Mouse (Mus musculus) v-Abl transformed pro-B cells (cell line): ENCODE data around the gene Map3k20.

Experiments
- in situ Hi-C, 2 experiments: fragments of 400-800 bp; cut with MboI; formaldehyde crosslinking; loops; one replicate each; pipeline ENCODE4 v1.15.1; 2025; ENCODE audit not compliant: unreplicated experiment in 2 of 2

The Map3k20 gene

GRCm38 (mm10) chr2:72285256-72285887 is at the start of gene Map3k20:
Map3k20 (plus strand) TSS chr2:72285637.
- in situ Hi-C loops, result loop anchor here in 1 of 2 experiments (25.0 kb wide), 2 partner anchors 652 to 777 kb away; no protein-coding TSS in a partner anchor

DNA sequence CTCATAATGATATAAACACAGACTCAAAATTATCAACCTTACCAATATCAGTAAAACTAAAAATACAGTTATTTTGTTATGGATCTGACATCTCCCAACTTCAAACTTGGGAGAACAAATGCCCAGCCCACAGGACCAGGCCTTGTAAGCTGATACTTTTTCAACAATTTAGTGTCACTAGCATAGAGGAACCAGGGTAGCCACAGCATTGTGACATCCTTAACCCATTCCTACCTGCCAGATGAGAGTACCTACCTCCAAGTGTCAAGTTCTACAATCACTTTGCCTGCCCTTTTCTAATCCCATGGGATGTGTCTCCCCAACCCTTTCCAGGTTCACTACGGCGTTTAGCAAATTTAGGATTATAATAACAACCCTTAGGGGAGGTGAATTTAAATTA is 47.0 kb upstream of the Map3k20 start:
- in situ Hi-C loops, result loop anchor here (10.0 kb wide), 1 partner anchor 1166 kb away; no protein-coding TSS in a partner anchor

GRCm38 (mm10) chr2:72238925-72239324 is 46.5 kb upstream of the Map3k20 start:
- in situ Hi-C loops, result loop anchor here (10.0 kb wide), 1 partner anchor 1166 kb away; no protein-coding TSS in a partner anchor

GRCm38 (mm10) chr2:72239456-72239855 is 46.0 kb upstream of the Map3k20 start:
- in situ Hi-C loops, result loop anchor here (10.0 kb wide), 1 partner anchor 1165 kb away; no protein-coding TSS in a partner anchor

- in situ Hi-C loops, result loop anchor here (5.0 to 10.0 kb wide), 3 partner anchors 845 to 1187 kb away; no protein-coding TSS in a partner anchor
Measured at GRCm38 (mm10) chr2:72239993-72240392, 45.4 kb upstream of the Map3k20 start.

GRCm38 (mm10) chr2:72240691-72241090 is 44.7 kb upstream of the Map3k20 start:
- in situ Hi-C loops, result loop anchor here (5.0 to 10.0 kb wide), 2 partner anchors 844 to 1187 kb away; no protein-coding TSS in a partner anchor

GRCm38 (mm10) chr2:72241714-72242472 is 43.5 kb upstream of the Map3k20 start:
- in situ Hi-C loops, result loop anchor here (5.0 to 10.0 kb wide), 2 partner anchors 843 to 1185 kb away; no protein-coding TSS in a partner anchor

- in situ Hi-C loops, result loop anchor here (5.0 to 10.0 kb wide), 2 partner anchors 842 to 1184 kb away; no protein-coding TSS in a partner anchor
Measured at GRCm38 (mm10) chr2:72242910-72243675, 42.3 kb upstream of the Map3k20 start.

DNA sequence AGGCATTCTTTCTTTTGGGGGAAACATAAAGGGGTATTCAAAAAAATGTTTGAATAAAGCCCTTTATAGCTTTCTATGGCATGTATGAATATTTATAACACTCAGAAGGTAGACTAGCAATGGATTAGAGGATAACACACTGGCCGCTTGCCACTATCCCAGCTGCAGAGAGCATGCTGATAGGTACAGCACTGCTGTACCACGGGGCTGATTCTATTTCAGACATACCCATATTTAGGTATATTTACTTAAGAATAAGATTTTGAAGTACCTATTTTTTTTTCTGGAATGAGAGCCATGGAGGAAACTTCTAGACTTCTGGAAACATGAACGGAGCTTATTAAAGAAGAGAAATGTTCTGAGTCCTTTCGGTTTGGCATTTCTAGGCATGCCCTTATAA is 39.8 kb upstream of the Map3k20 start:
- in situ Hi-C loops, result loop anchor here in 1 of 2 experiments (10.0 kb wide), 1 partner anchor 839 kb away; no protein-coding TSS in a partner anchor

GRCm38 (mm10) chr2:72246376-72246775 is 39.1 kb upstream of the Map3k20 start:
- in situ Hi-C loops, result loop anchor here in 1 of 2 experiments (10.0 kb wide), 1 partner anchor 838 kb away; no protein-coding TSS in a partner anchor

- in situ Hi-C loops, result loop anchor here in 1 of 2 experiments (10.0 kb wide), 1 partner anchor 837 kb away; no protein-coding TSS in a partner anchor
Measured at GRCm38 (mm10) chr2:72247819-72248218, 37.6 kb upstream of the Map3k20 start.

DNA sequence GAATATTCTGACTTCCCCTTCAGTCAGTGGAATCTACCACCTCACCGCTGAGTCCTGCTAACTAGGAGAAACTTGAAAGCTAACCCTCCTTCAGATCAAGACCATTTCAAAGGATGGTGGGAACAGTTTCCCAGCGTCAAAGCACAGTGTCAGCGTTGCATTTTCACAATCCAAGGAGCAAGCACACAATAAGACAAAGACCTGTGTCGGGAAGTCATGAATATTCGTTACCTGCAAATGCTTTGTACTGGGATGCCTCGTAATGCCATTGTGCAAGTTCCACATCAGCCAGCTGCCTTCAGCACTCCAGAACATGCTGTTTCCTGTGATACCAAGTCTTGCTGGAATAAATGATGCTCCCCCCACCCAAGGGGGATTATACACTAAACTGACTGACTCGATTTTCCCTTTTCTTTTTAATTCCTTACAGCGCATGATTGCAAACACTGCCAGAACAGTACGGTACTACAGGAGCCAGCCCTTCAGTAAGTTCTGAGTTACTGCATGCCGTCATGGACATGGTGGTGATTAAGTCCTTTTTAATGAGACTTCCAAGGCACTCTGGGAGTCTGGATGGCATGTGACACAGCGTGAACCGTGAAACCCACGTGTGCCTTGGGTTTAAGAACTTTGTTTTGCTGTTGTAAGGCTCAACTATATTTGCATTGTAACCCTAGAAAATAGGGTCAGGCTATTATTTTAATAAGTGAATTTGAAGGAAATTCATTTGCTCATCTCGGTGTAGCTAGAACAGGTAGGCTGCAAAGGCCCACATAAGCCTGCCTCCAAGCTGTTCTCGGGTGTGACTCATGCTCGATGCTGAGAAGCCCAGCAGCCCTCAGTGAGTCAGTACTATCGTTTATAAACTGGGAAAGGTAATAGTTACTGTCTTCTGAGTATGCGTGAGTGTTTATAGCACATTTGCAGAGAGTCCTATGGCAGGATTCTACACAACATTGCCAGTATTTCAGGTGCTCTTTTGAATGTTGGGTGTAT is 32.6 kb upstream of the Map3k20 start:
- in situ Hi-C loops, result no loop called here

- in situ Hi-C loops, result no loop called here
Measured at GRCm38 (mm10) chr2:72253882-72254281, 31.6 kb upstream of the Map3k20 start.

DNA sequence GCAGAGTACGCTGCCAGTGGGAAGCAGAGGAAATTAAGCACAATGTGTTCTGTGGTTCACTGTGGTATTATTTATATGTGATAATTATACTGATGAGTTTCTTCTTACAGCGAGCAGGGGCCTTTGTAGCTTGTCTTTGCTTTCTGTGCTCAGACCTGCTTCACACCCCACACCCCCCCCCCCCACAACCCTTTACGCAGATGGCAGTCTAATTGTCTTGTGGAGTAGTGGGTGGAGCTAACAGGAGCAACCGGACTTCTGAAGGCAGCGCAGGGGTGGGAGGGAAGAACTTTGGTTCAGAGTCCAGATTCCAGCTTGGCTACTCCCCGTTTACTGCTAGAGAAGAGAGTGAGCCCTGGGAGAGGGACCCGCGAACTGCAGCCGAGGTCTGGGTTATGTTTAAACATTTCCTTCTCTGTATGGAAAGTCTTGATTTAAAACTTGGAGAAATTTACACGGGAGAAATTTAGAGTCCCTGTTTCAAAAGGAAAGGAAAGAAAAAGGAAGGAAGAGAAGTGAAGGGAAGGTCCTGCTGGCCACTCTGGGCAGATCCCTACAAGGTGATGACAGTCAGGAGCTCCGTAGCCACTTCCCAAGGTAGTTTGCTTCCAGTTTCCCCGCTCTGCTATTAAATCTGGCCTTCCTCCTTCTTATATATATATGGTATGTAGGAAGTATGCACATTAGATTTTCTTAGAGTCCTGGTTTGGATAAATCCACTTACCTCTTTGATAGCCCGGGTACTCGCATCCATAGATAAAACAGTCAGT is 30.4 kb upstream of the Map3k20 start:
- in situ Hi-C loops, result no loop called here

- in situ Hi-C loops, result no loop called here
Measured at GRCm38 (mm10) chr2:72260704-72261103, 24.7 kb upstream of the Map3k20 start.

DNA sequence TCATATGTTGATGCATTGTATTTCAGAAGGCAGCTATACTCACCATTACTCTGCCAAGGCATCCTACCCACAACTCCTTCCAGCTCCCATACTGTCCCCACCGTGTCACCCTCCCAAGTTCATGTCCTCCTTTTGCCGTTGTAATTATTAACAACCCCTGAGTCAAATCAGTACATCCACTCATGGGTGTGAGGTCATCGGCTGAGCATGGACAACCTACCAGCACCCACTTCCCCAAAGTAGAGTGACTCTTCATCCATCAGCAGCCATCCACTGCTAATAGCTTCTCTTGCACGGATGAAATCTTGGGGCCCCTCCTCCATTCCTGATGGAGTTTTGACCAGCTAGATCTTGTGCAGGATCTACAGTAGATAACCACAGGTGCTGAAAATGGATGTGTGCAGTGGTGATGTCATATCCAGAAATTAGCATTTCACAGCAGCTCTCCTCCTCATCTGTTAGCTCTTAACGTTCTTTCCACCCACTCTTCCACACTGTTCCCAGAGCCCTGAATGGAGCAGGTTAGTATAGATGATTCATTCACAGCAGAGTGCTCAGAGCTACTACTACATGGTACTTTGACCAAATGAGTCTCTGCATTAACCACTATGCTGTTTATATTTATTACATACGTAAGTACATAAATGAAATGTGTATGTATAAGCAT is 22.5 kb upstream of the Map3k20 start:
- in situ Hi-C loops, result no loop called here

DNA sequence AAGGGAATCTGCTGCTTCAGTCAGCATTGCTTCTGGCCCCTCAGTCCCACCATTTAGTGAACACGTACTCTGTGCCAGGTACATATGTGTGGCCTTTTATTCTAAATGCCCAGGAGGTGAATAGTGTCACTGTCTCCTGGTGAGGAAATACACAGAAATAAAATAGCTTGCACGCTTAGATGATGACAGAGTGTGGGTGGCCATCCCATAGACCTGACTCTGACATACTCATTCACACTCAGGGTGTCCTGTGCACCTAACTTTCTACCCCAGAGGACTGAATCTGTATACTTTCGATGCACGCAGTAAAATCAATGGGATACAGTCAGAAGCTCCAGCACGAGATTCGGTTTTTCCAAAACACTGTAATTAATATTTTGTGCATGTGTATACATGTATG is 18.0 kb upstream of the Map3k20 start:
- in situ Hi-C loops, result no loop called here
